Mouse (Mus musculus) brain, adult 2 months (tissue): ENCODE results near the gene Ddit4l.
A peak's percentile ranks its signal among the peaks of the same experiment; 100 is the strongest.
"Not testable (repeated sequence)": the region's sequence is repeated elsewhere in the genome, so short reads cannot be mapped to it uniquely, and the experiment has no call there.

ENCODE experiments used
- DNase-seq: peaks from one replicate; pipeline ENCODE4 v3.0.0; 2011; ENCODE audit warnings: low read depth, low spot score

Gene Ddit4l

GRCm38 (mm10) chr3:137647427-137648100, 26.2 kb downstream of the Ddit4l start:
- peak; percentile 77 for DNase-seq

DNA sequence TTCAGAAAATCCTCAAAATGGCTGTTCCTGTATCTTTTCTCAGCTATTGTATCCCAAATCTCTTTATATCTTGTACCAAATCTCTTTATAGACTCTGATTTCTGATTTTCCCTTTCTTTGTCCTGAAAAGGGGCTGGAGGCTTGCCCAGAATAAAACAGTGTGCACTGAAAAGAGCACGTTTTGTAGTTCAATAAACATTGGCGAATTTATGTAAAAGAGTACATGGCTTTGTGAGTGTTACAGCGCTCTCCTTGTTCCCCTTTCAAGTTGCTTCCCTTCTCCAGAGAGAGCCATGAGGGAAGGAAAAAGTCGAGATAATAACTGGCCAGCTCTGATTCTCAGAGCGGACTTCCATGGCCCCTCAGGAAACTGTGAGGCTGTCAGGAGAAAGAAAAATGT, 27.7 kb downstream of the Ddit4l start:
- DNase-seq: peak; percentile 17

DNA sequence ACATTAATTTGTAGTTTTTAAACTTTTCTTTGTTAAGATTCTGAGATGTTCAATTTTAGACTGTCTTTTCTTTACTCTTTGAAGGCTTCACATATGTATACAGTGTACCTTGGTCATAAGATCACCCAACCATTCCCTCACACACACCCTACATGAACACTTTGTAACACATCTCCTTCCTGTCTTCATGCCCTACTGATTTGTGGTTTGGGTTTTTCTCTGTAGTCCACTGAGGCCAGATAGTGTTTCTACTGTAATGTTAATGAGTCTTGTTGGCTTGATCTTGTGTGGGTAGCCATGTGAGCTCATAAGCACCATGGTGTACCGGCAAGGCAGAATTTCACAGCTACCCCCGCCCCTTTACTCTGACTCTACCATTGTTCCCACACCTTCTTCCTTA, 31.4 kb downstream of the Ddit4l start:
- no peak for DNase-seq

DNA sequence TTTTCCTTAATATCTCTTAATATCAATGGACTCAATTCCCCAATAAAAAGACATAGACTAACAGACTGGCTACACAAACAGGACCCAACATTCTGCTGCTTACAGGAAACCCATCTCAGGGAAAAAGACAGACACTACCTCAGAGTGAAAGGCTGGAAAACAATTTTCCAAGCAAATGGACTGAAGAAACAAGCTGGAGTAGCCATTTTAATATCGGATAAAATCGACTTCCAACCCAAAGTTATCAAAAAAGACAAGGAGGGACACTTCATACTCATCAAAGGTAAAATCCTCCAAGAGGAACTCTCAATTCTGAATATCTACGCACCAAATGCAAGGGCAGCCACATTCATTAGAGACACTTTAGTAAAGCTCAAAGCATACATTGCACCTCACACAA, 49.8 kb downstream of the Ddit4l start, which contains the start of gene Gm21962:
Gene Gm21962, plus strand, starts transcription at position 301 of the 400 bp plus-strand sequence.
- DNase-seq: not testable (repeated sequence)
